Mouse (Mus musculus) kidney, adult 2 months (tissue): ENCODE measurements around the gene Olfr1284.

Source experiments
- CTCF ChIP-seq: fragments of 200-500 bp; conservative IDR thresholded peaks from 2 replicates; pipeline ENCODE4 v1.5.1; 2011; ENCODE audit warnings: low read depth, mild to moderate bottlenecking, control low read depth, low read length, moderate library complexity, mixed read lengths; ENCODE audit not compliant: insufficient read depth, insufficient read length
- POLR2A ChIP-seq: fragments of 200-500 bp; IDR thresholded peaks from one replicate; pipeline ENCODE4 v1.6.1; 2011; ENCODE audit warnings: low read depth, low read length, control low read depth

DNA sequence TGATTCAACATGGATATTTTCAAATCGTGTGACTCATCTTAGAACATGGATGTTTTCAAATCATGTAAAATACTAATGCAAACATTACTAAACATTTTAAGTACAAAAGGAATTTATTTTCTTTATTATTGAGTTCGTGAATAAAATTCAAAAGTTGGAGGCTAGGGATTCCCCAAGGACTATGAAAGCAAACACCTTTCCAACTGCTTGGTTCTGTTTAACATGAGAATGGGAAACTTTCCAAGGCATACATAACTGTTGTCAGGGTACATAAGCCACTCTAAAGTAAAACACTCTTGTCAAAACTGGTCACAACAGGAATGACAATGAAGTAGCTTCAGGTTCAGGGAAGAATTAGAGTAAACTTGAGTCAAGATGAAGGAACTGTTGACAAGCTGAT, 49.1 kb upstream of the Olfr1284 start, which contains the start of gene Olfr1281:
- no peak for TF ChIP-seq CTCF
- no peak for TF ChIP-seq POLR2A
